Mouse (Mus musculus) lung, postnatal 0 days (tissue): ENCODE results near the gene Dscaml1. TPM values are rescaled to one million over a fixed set of nuclear protein-coding genes. Genes with fewer than 3 reads are reported as not detected.

Experiments
- ATAC-seq: fragments of 200-750 bp; cut with Nextera tagmentation; 2 replicates; pipeline ENCODE4 v1.8.0; 2017; ENCODE audit warnings: moderate library complexity
- DNase-seq: peaks from one replicate; pipeline ENCODE4 v3.0.0-alpha.2; 2016; ENCODE audit warnings: low spot score
- H3K27ac ChIP-seq: fragments of 300-500 bp; sonication (generic); 2 replicates; pipeline ENCODE4 v1.5.1; 2014; ENCODE audit warnings: antibody characterized with exemption, mild to moderate bottlenecking, low read length, mixed read lengths
- H3K27me3 ChIP-seq: fragments of 300-500 bp; sonication (generic); replicated peaks from 2 replicates; pipeline ENCODE4 v1.6.1; 2014; ENCODE audit warnings: low read length, mixed read lengths; ENCODE audit not compliant: insufficient read depth
- H3K36me3 ChIP-seq: fragments of 300-500 bp; sonication (generic); 2 replicates; pipeline ENCODE4 v1.6.1; 2014; ENCODE audit warnings: low read length, mixed read lengths; ENCODE audit not compliant: insufficient read depth
- H3K4me1 ChIP-seq: fragments of 300-500 bp; sonication (generic); 2 replicates; pipeline ENCODE4 v1.6.1; 2014; ENCODE audit warnings: antibody characterized with exemption, low read depth, low read length, mixed read lengths; ENCODE audit not compliant: insufficient read depth
- H3K4me2 ChIP-seq: fragments of 300-500 bp; sonication (generic); replicated peaks from 2 replicates; pipeline ENCODE4 v1.6.1; 2014; ENCODE audit warnings: low read depth, mild to moderate bottlenecking, low read length, moderate library complexity, mixed read lengths
- H3K4me3 ChIP-seq: fragments of 300-500 bp; sonication (generic); 2 replicates; pipeline ENCODE4 v1.5.1; 2014; ENCODE audit warnings: low read depth, low read length
- H3K9ac ChIP-seq: fragments of 300-500 bp; sonication (generic); replicated peaks from 2 replicates; pipeline ENCODE4 v1.6.1; 2014; ENCODE audit warnings: low read depth, mild to moderate bottlenecking
- H3K9me3 ChIP-seq: fragments of 300-500 bp; sonication (generic); 2 replicates; pipeline ENCODE4 v1.6.1; 2016; ENCODE audit warnings: low read length, mixed read lengths
- CTCF ChIP-seq: IDR thresholded peaks from 2 replicates; pipeline ENCODE4 v1.5.1; 2016; ENCODE audit warnings: antibody characterized with exemption, mild to moderate bottlenecking
- EP300 ChIP-seq: IDR thresholded peaks from 2 replicates; pipeline ENCODE4 v1.6.1; 2016; ENCODE audit warnings: antibody characterized with exemption, mild to moderate bottlenecking, control low read depth
- WGBS: fragments of 180-500 bp; shearing (Covaris S2); extraction: QIAGEN DNeasy Blood & Tissue Kit; methylation state at CpG from one replicate; pipeline ENCODE4 v1.1.7; 2014; 5-methylcytosine and 5-hydroxymethylcytosine counted together
- polyA plus RNA-seq: library from polyadenylated mRNA; unstranded; fragments of >200 nt; fragmentation: Nextera tagmentation; extraction: Ambion mirVana; gene quantifications from 2 replicates; pipeline ENCODE4 v1.2.1, GENCODE M21; 2015

The Dscaml1 gene
- polyA plus RNA-seq, 1 experiment from 2014 or later = 0.16 TPM

GRCm38 (mm10) chr9:45413478-45414140 is 12.8 kb upstream of the Dscaml1 start:
- TF ChIP-seq CTCF (peak; percentile 68), EP300 (no peak)
- H3K36me3 ChIP-seq = no peaks in the 10 kb centered on the region
- DNase-seq (peak; percentile 19), ATAC-seq (no peak)
- H3K4me3 ChIP-seq = no peak overlapping the region
- no peaks in the 10 kb centered on the region for H3K4me1 ChIP-seq
- H3K4me2 ChIP-seq = no peak overlapping the region
- 49% methylated on average over 5 of the region's 5 CpGs for WGBS
- H3K27ac ChIP-seq = no peak overlapping the region
- H3K9ac ChIP-seq = no peak overlapping the region
- no peaks in the 10 kb centered on the region for H3K9me3 ChIP-seq
- no peaks in the 10 kb centered on the region for H3K27me3 ChIP-seq

- Histone ChIP-seq H3K4me2 (no peak overlapping the region), H3K4me3 (no peak overlapping the region), H3K9me3 (no peaks in the 10 kb centered on the region), H3K9ac (no peak overlapping the region), H3K27ac (no peak overlapping the region), H3K36me3 (no peaks in the 10 kb centered on the region), H3K4me1 (no peaks in the 10 kb centered on the region), H3K27me3 (no peaks in the 10 kb centered on the region)
- TF ChIP-seq CTCF (peak; percentile 82), EP300 (no peak)
- DNase-seq = no peak
- ATAC-seq = no peak
- 47% methylated on average over 4 of the region's 4 CpGs for WGBS
These were observed 10.5 kb upstream of the Dscaml1 start for GRCm38 (mm10) chr9:45415912-45416311.

- H3K4me2 ChIP-seq = peak overlapping the region; percentile 51
- DNase-seq (peak; percentile 81), ATAC-seq (peak; percentile 61)
- no peaks in the 10 kb centered on the region for H3K36me3 ChIP-seq
- 15% methylated on average over 8 of the region's 8 CpGs for WGBS
- H3K4me1 ChIP-seq = no peaks in the 10 kb centered on the region
- H3K4me3 ChIP-seq = 0 out of 2 replicates have a peak overlapping the region, but pooled peaks have one; percentile 19
- H3K9me3 ChIP-seq = no peaks in the 10 kb centered on the region
- no peak overlapping the region; the same call in 1 of the 2 replicates for H3K9ac ChIP-seq
- TF ChIP-seq EP300 (no peak), CTCF (peak; percentile 83)
- no peak overlapping the region for H3K27ac ChIP-seq
- no peaks in the 10 kb centered on the region for H3K27me3 ChIP-seq
These were observed 9.2 kb upstream of the Dscaml1 start for GRCm38 (mm10) chr9:45417245-45417644.

- no peak for ATAC-seq
- Histone ChIP-seq H3K27ac (no peak overlapping the region), H3K9ac (no peak overlapping the region), H3K9me3 (no peaks in the 10 kb centered on the region), H3K36me3 (no peaks in the 10 kb centered on the region), H3K4me2 (no peak overlapping the region), H3K4me1 (no peaks in the 10 kb centered on the region), H3K4me3 (no peak overlapping the region), H3K27me3 (no peaks in the 10 kb centered on the region)
- DNase-seq = no peak
- TF ChIP-seq EP300 (no peak), CTCF (no peak)
- WGBS = 61% methylated on average over 8 of the region's 8 CpGs
These were observed 8.2 kb upstream of the Dscaml1 start for GRCm38 (mm10) chr9:45418252-45418651.

- Histone ChIP-seq H3K27me3 (no peaks in the 10 kb centered on the region), H3K4me3 (no peak overlapping the region), H3K36me3 (no peaks in the 10 kb centered on the region), H3K27ac (no peak overlapping the region), H3K4me1 (no peaks in the 10 kb centered on the region), H3K4me2 (no peak overlapping the region), H3K9me3 (no peaks in the 10 kb centered on the region), H3K9ac (no peak overlapping the region)
- TF ChIP-seq EP300 (no peak), CTCF (peak; percentile 49)
- WGBS = 62% methylated on average over 8 of the region's 8 CpGs
- DNase-seq (no peak), ATAC-seq (no peak)
These were observed 5.2 kb upstream of the Dscaml1 start for GRCm38 (mm10) chr9:45421209-45421608.

- Histone ChIP-seq H3K4me3 (no peak overlapping the region), H3K9me3 (no peaks in the 10 kb centered on the region), H3K4me1 (no peaks in the 10 kb centered on the region), H3K27ac (no peak overlapping the region), H3K36me3 (no peaks in the 10 kb centered on the region), H3K4me2 (no peak overlapping the region), H3K9ac (no peak overlapping the region), H3K27me3 (no peaks in the 10 kb centered on the region)
- TF ChIP-seq EP300 (no peak), CTCF (no peak)
- DNase-seq (no peak), ATAC-seq (no peak)
- WGBS = 62% methylated on average over 7 of the region's 7 CpGs
These were observed 3.6 kb upstream of the Dscaml1 start for GRCm38 (mm10) chr9:45422761-45423298.
